Mouse (Mus musculus): ENCODE measurements around the gene Zfyve26. TPM values are rescaled to one million over a fixed set of nuclear protein-coding genes. Genes with fewer than 3 reads are reported as not detected.
"Not testable (repeated sequence)": the region's sequence is repeated elsewhere in the genome, so short reads cannot be mapped to it uniquely, and the experiment has no call there.

Gene Zfyve26
- polyA plus RNA-seq (2016; fragmentation: Nextera tagmentation; extraction: Ambion mirVana) = 10.6 and 11.1 TPM in 2 replicates

DNA sequence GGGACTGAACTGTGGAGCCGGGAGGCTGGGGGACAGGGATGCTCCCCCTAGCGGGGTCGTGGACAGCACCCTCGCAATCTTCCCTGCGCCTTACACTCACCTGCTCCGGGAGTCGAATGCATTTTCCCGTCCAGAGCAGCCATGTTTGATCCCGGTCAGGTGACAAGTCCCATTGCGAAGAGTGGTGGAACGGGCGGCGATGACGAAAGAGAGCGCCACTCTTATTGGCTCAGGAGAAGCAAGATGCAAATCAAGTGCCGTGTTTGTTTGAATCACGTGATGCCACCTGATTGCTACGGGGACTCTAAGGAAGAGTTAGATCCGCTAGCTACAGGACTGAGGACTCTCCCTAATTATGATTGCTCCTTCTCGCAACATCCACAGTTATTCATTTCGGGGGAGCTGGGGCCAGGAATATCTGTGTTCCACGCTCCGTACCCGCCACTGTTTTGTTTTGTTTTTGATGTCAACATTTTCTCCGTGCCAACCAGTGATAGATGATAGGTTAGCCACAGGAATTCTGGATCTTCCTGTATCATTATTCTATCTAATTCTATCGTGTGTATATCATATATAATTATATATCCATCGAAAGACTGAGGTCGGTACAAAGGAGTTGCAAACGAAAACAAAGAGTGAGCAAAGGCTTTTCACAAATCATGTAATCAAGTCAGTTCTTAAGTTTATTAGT lies at the start of gene Zfyve26:
TSS of gene Zfyve26 (minus strand) at position 179 of the 691 bp plus-strand sequence.
- no peaks in the 10 kb centered on the region for H3K9me3 ChIP-seq (replicated peaks)
- H3K36me3 ChIP-seq = peaks cover 16% of the 10 kb centered on the region
- H3K4me3 ChIP-seq = peak within 1 kb of the TSS; percentile 84
- H3K4me1 ChIP-seq = peaks cover 40% of the 10 kb centered on the region
- peak within 1 kb of the TSS; percentile 80 for H3K9ac ChIP-seq
- H3K27me3 ChIP-seq (replicated peaks) = no peaks in the 10 kb centered on the region
- WGBS (ENCODE audit: insufficient replicate concordance) = under 1% methylated on average over 29 of the region's 29 CpGs
- ATAC-seq = peak; percentile 91
- H3K27ac ChIP-seq = peak within 1 kb of the TSS; percentile 87
- H3K4me2 ChIP-seq = peak within 1 kb of the TSS; percentile 91

DNA sequence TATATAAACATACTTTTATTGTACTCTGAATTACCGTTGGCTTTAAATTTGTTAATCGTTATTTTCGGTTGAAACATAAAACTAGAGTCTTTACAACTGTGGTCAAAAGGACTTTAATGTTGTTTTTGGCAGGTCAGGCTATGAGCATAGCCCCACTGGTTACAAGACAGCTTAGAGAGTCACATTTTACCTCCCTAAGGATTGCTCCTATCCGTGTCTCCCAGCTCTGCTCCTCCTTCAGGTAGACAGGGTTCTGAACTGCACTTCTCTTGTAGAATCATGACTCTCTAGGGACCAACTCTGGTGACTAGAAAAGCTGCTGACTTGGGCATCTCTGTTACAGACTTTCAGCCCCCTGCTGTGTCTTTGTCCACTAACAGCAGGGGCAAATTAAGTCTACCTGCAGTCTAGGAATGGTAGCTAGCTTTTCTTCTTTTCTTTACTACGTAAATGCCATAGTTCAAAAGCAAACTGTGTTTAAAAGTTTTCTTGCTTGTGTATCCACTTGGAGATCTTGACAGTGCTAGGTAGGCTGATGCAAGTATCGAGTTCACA lies 45.3 kb upstream of the Zfyve26 start:
- WGBS (ENCODE audit: insufficient replicate concordance) = 80% methylated on average over 6 of the region's 6 CpGs
- no peaks in the 10 kb centered on the region for H3K9me3 ChIP-seq (replicated peaks)
- no peaks in the 10 kb centered on the region for H3K4me1 ChIP-seq
- no peak for ATAC-seq
- H3K27me3 ChIP-seq (replicated peaks) = no peaks in the 10 kb centered on the region
- H3K27ac ChIP-seq = no peak overlapping the region
- H3K4me2 ChIP-seq = no peak overlapping the region
- no peak overlapping the region for H3K9ac ChIP-seq
- no peak overlapping the region for H3K4me3 ChIP-seq
- no peaks in the 10 kb centered on the region for H3K36me3 ChIP-seq

DNA sequence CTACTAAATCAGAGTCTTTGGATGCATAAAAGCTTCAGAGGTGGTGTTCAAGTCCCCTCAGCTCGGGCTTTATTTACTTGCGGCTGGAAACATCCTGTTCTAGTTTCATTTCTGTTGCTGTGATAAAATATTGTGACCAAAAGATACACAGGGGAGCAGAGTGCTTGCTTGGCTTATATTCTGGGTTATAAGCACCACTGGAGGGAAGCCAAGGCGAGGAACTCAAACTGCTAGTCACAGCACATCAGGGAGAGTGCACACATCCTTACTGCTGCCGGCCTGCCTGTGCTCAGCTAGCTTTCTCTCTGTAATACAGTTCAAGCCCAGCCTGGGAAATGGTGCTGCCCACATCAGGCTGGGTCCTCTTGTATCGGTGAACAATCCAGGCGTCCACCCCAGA lies 44.4 kb upstream of the Zfyve26 start:
- H3K4me1 ChIP-seq = no peaks in the 10 kb centered on the region
- WGBS (ENCODE audit: insufficient replicate concordance) = 77% methylated on average over 6 of the region's 6 CpGs

DNA sequence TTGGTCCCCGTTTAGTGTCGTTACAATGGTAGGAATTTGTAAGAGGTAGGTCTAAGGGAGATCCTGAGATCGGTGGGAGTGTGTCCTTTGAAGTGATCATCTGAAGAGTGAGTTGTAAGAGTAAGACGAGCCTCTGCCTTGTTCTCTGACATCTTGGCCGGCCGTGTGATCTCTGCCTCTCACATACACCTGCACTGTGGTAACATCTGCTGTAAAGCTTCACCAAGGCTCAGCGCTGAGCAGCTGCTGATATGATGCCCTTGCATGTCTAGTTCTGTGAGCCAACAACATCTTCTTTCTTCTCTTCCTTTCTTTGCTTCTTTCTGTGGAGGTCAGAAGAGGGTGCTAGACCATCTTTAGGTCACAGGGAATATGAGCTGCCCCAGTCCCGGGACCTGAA lies 42.7 kb upstream of the Zfyve26 start:
- no peak overlapping the region for H3K27ac ChIP-seq
- H3K4me3 ChIP-seq = no peak overlapping the region
- no peaks in the 10 kb centered on the region for H3K27me3 ChIP-seq (replicated peaks)
- WGBS (ENCODE audit: insufficient replicate concordance) = 77% methylated on average over 8 of the region's 8 CpGs
- H3K4me2 ChIP-seq = no peak overlapping the region
- H3K9me3 ChIP-seq (replicated peaks) = 0 out of 2 replicates have a peak, but pooled peaks cover 7% of the 10 kb centered on the region
- H3K36me3 ChIP-seq = peaks cover 16% of the 10 kb centered on the region
- no peak for ATAC-seq
- no peak overlapping the region for H3K9ac ChIP-seq
- no peaks in the 10 kb centered on the region for H3K4me1 ChIP-seq

More for the DNA sequence above, 44.4 kb upstream of the Zfyve26 start:
- Histone ChIP-seq H3K36me3 (no peaks in the 10 kb centered on the region), H3K4me2 (no peak overlapping the region), H3K9ac (no peak overlapping the region), H3K9me3 (replicated peaks) (no peaks in the 10 kb centered on the region), H3K27ac (no peak overlapping the region), H3K4me3 (no peak overlapping the region), H3K27me3 (replicated peaks) (no peaks in the 10 kb centered on the region)
- ATAC-seq = no peak

DNA sequence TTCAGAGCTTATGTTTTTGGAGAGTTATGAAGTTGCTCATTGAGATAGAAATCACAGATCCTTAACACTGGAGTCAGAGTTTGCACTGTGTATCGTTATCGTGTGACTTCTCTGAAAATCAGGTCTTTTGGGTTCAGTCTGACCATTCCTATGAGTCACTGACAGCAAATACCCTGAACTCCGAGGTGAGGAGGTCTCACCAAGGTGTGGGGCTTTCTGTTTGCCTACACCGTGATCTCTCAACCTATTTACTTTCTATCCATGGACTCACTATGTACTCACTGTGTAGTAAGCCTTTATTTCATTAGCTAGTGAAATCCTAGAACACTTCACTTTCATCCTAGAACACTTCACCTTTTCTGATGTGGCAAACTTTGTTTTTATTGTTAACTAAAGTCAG lies 35.6 kb upstream of the Zfyve26 start:
- Histone ChIP-seq H3K4me2 (no peak overlapping the region), H3K4me1 (no peaks in the 10 kb centered on the region), H3K9ac (no peak overlapping the region), H3K9me3 (replicated peaks) (0 out of 2 replicates have a peak, but pooled peaks cover 8% of the 10 kb centered on the region), H3K27me3 (replicated peaks) (no peaks in the 10 kb centered on the region), H3K36me3 (peaks cover 29% of the 10 kb centered on the region), H3K4me3 (no peak overlapping the region), H3K27ac (no peak overlapping the region)
- no peak for ATAC-seq
- 65% methylated on average over 4 of the region's 4 CpGs for whole genome bisulfite sequencing (ENCODE audit: insufficient replicate concordance)

DNA sequence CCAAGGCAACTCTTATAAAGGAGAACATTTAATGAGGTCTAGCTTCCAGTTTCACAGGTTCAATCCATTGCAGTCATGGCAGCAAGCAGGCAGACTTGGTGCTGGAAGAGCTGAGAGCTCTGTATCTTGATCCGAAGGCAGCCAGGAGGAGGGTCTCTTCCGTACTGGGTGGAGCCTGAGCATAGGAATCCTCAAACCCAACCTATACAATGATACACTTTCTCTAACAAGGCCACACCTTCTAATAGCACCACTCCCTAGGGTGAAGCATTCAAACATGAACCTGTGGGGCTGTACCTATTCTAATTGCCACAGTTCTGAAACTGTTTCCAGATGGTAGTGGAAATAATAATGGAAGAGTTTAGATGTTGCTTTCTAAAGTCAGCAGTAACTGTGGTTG lies 34.5 kb upstream of the Zfyve26 start:
- H3K4me1 ChIP-seq = no peaks in the 10 kb centered on the region
- H3K4me2 ChIP-seq = no peak overlapping the region
- no peak overlapping the region for H3K4me3 ChIP-seq
- no peak overlapping the region for H3K9ac ChIP-seq
- peaks cover 29% of the 10 kb centered on the region for H3K36me3 ChIP-seq
- no peak for ATAC-seq
- H3K27ac ChIP-seq = no peak overlapping the region
- H3K27me3 ChIP-seq (replicated peaks) = no peaks in the 10 kb centered on the region
- 0 out of 2 replicates have a peak, but pooled peaks cover 8% of the 10 kb centered on the region for H3K9me3 ChIP-seq (replicated peaks)
- 57% methylated on average over 2 of the region's 2 CpGs for WGBS (ENCODE audit: insufficient replicate concordance)

DNA sequence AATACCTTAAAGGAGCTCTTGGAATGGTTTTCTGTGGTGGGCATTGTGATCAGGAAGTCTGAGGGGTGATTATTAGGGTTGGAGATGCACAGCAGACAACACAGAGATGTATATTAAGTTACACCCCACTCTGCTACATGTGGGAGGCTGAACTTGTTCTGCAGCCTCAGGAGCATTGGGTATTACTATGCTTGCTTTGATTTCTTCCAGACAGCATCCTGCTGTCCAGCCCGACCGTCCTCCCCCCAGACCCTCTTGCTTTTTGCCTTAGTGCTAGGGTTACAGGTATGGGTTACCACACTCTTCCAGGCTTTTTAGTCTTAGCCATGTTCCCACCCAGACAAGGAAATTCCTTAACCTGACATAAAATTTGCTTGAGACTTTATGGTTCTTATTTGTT lies 31.8 kb upstream of the Zfyve26 start:
- WGBS (ENCODE audit: insufficient replicate concordance) = 78% methylated on average over 2 of the region's 2 CpGs

DNA sequence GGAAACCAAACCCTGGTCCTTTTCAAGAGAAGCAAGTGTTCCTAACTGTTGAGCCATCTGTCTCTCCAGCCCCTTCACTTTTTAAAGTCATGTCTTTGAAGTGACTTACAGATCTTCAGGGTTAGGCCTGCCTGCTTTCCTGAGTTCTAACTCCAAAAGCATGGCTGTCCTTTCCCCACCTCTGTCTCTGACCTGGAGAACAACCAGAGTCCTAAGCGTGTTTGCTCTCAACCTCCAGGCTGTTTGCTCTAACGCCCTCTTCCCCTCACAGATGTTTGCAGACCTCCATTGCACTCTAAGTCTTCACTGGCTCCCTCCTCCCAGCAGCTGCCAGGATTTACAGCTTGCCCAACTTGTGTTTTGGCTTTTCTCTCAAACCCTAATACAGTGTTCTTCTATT lies 30.6 kb upstream of the Zfyve26 start:
- H3K36me3 ChIP-seq = peaks cover 9% of the 10 kb centered on the region
- ATAC-seq = no peak
- 72% methylated on average over 2 of the region's 2 CpGs for WGBS (ENCODE audit: insufficient replicate concordance)
- no peak overlapping the region for H3K9ac ChIP-seq
- H3K4me3 ChIP-seq = no peak overlapping the region
- H3K4me2 ChIP-seq = no peak overlapping the region
- no peak overlapping the region for H3K27ac ChIP-seq
- H3K27me3 ChIP-seq (replicated peaks) = no peaks in the 10 kb centered on the region
- H3K9me3 ChIP-seq (replicated peaks) = no peaks in the 10 kb centered on the region
- H3K4me1 ChIP-seq = no peaks in the 10 kb centered on the region

More for the DNA sequence above, 31.8 kb upstream of the Zfyve26 start:
- no peak overlapping the region for H3K27ac ChIP-seq
- ATAC-seq = no peak
- no peak overlapping the region for H3K9ac ChIP-seq
- no peak overlapping the region for H3K4me3 ChIP-seq
- H3K36me3 ChIP-seq = peaks cover 9% of the 10 kb centered on the region
- no peaks in the 10 kb centered on the region for H3K9me3 ChIP-seq (replicated peaks)
- H3K27me3 ChIP-seq (replicated peaks) = no peaks in the 10 kb centered on the region
- no peak overlapping the region for H3K4me2 ChIP-seq
- no peaks in the 10 kb centered on the region for H3K4me1 ChIP-seq

DNA sequence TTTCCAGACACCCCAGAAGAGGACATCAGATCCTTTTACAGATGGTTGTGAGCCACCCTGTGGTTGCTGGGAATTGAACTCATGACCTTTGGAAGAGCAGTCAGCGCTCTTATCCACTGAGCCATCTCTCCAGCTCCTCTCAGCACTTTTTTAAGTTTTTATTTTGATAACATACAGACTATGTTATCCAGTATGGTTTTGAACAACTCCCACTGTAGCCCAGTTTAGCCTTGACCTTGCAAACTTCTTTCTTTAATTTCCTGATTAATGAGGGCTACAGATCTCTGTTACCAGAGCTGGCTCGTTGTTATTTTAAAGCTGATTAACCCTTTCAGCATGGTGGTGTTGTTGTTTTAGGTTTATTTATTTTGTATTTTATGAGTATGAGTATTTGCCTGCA lies 30.1 kb upstream of the Zfyve26 start:
- Histone ChIP-seq H3K4me3 (no peak overlapping the region), H3K36me3 (peaks cover 9% of the 10 kb centered on the region), H3K27ac (no peak overlapping the region), H3K9me3 (replicated peaks) (no peaks in the 10 kb centered on the region), H3K27me3 (replicated peaks) (no peaks in the 10 kb centered on the region), H3K4me1 (no peaks in the 10 kb centered on the region), H3K9ac (no peak overlapping the region), H3K4me2 (no peak overlapping the region)
- 69% methylated on average over 2 of the region's 2 CpGs for WGBS (ENCODE audit: insufficient replicate concordance)
- ATAC-seq = no peak

DNA sequence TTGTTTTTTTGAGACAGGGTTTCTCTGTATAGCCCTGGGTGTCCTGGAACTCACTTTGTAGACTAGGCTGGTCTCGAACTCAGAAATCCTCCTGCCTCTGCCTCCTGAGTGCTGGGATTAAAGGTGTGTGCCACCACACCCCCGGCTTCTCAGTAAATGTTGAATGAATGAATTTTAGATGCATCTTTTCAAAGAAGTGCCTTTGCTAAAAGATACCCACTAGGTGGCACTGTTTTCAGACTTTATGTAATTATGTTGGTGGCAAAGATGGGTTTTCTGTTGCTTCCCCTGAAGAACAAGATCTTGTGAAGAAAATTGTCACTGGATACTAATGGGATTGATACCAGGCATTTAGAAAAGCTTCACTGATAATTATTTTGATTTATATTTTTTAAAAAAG lies 26.4 kb upstream of the Zfyve26 start:
- not testable (repeated sequence) for H3K4me2 ChIP-seq; H3K4me3 ChIP-seq; H3K4me1 ChIP-seq; H3K27me3 ChIP-seq (replicated peaks); H3K9me3 ChIP-seq (replicated peaks); H3K27ac ChIP-seq; H3K36me3 ChIP-seq; H3K9ac ChIP-seq; ATAC-seq
- 56% methylated on average over 2 of the region's 2 CpGs for WGBS (ENCODE audit: insufficient replicate concordance)

DNA sequence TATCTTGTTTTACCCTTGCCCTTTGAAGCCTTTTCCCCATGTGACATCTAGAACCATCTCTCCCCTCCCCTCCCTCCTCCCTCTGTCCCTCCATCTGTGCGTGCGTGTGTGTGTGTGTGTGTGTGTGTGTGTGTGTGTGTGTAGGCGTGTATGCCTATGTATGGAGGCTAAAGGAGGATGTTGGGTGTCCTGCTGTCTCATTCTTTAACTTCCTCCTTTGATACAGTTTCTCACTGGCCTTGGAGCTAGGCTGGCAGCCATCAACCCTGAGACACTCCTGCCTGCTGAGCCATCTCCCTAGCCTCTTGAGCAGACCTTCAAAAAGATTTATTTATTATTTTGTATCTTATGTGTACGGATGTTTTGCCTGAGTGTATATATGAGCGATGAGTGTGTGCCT lies 24.8 kb upstream of the Zfyve26 start:
- H3K27ac ChIP-seq = no peak overlapping the region
- no peaks in the 10 kb centered on the region for H3K27me3 ChIP-seq (replicated peaks)
- H3K4me2 ChIP-seq = no peak overlapping the region
- H3K4me3 ChIP-seq = no peak overlapping the region
- no peaks in the 10 kb centered on the region for H3K4me1 ChIP-seq
- WGBS (ENCODE audit: insufficient replicate concordance) = 53% methylated on average over 5 of the region's 5 CpGs
- H3K36me3 ChIP-seq = peaks cover 3% of the 10 kb centered on the region; the same call in 1 of the 2 replicates
- H3K9ac ChIP-seq = no peak overlapping the region
- no peaks in the 10 kb centered on the region for H3K9me3 ChIP-seq (replicated peaks)
- ATAC-seq = no peak

DNA sequence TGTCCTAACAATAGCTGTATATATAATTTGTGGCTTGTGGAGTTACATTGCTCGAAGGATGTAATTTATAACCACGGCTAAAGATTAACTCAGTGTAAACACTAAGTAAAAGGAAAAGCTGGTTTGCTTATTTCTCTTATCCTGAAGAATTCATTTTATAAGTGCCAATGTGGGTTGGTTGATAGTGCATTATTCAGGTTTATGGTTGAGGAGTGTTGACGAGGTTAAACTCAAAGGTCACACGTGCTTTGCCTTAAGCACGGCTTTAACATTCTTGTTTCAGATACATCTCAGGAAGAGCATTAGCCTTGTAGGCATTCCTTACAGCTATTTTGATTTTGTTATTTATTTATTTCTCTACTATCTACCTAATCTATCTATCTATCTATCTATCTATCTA lies 21.2 kb upstream of the Zfyve26 start:
- peaks cover 12% of the 10 kb centered on the region for H3K36me3 ChIP-seq

More for the DNA sequence above, 21.2 kb upstream of the Zfyve26 start:
- WGBS (ENCODE audit: insufficient replicate concordance) = 83% methylated on average over 5 of the region's 5 CpGs
- ATAC-seq = no peak
- no peak overlapping the region for H3K4me3 ChIP-seq
- no peak overlapping the region for H3K4me2 ChIP-seq
- no peaks in the 10 kb centered on the region for H3K4me1 ChIP-seq
- no peaks in the 10 kb centered on the region for H3K9me3 ChIP-seq (replicated peaks)
- no peak overlapping the region for H3K27ac ChIP-seq
- no peaks in the 10 kb centered on the region for H3K27me3 ChIP-seq (replicated peaks)
- H3K9ac ChIP-seq = no peak overlapping the region

Measured in liver, embryonic 12.5 days (tissue).